In genomic region chr1:169155484-169156459, GRCm38 (mm10) we compare ENCODE assay signal across 13 mouse cellular contexts.
DNase-seq lines count a peak whose midpoint lies in the region; ATAC-seq and TF ChIP-seq lines count a peak whose summit lies in the region.
"Had no signal": no experiment of that assay in that cellular context is flagged by ENCODE, and none has a peak within 500 bp of the region (broad histone marks: within the 10 kb centered on the region; RNA-seq: fewer than 3 reads in every experiment).

No protein-coding gene starts in this region.

- WGBS in kidney, postnatal 0 days, result 36% methylated on average over 14 of the region's 14 CpGs

- no peaks in the 10 kb centered on the region for H3K27me3 ChIP-seq in kidney, postnatal 0 days (ENCODE audit: insufficient read depth, low read length)
- H3K27me3 ChIP-seq: CH12.LX; liver, embryonic 12.5 days had no signal

- intact Hi-C loops in left cerebral cortex, postnatal 10 days (cut with DNase I), result no loop called here
- intact Hi-C loops in gastrocnemius, adult 2 months (cut with DNase I), result no loop called here

- peaks cover 6% of the 10 kb centered on the region; the same call in 1 of the 2 replicates for H3K4me1 ChIP-seq in kidney, postnatal 0 days (replicated peaks; ENCODE audit: insufficient read depth, low read length)
- H3K4me1 ChIP-seq: liver, embryonic 12.5 days had no signal

- peak overlapping the region; percentile 25; the same call in 1 of the 2 replicates for H3K27ac ChIP-seq in kidney, postnatal 0 days
- no peak overlapping the region for H3K27ac ChIP-seq in gastrocnemius, adult 2 months
- H3K27ac ChIP-seq: liver, embryonic 12.5 days; stomach, postnatal 0 days had no signal

- no peaks in the 10 kb centered on the region for H3K36me3 ChIP-seq in kidney, postnatal 0 days (ENCODE audit: insufficient read depth, low read length)
- H3K36me3 ChIP-seq: liver, embryonic 12.5 days had no signal

- ATAC-seq in kidney, postnatal 0 days (replicated peaks; ENCODE audit: low FRiP score, low read depth), result no peak; the same call in 1 of the 2 replicates
- no peak for ATAC-seq in inflammation-experienced regulatory T-cells, adult 6 months
- ATAC-seq: liver, embryonic 12.5 days had no signal

- no peaks in the 10 kb centered on the region for H3K9me3 ChIP-seq in kidney, postnatal 0 days (replicated peaks; ENCODE audit: low read length)
- H3K9me3 ChIP-seq: liver, embryonic 12.5 days had no signal

- no peak overlapping the region for H3K4me2 ChIP-seq in kidney, postnatal 0 days (ENCODE audit: low read length)
- H3K4me2 ChIP-seq: liver, embryonic 12.5 days had no signal

- DNase-seq in kidney, postnatal 0 days (ENCODE audit: low spot score), result peak; percentile 81
- DNase-seq in kidney, adult 18-20 months, result no peak
- DNase-seq in frontal cortex, postnatal 25 days (ENCODE audit: low spot score in 2 of 2), result peak; percentile 15 to 31
- DNase-seq in left cerebral cortex, postnatal 10 days (ENCODE audit: extremely low spot score in 1 of 2, low spot score in 2 of 2), result peak; percentile 34 to 74
- peak; percentile 21 for DNase-seq in right cerebral cortex, postnatal 4 days
- DNase-seq in thymus, postnatal 14 days, result no peak
- DNase-seq in gastrocnemius, adult 2 months, result no peak
- DNase-seq: heart, postnatal 36 days; kidney, adult 11 months had no signal

- H3K4me3 ChIP-seq in kidney, postnatal 0 days (replicated peaks; ENCODE audit: low read depth, low read length), result no peak overlapping the region
- no peak overlapping the region for H3K4me3 ChIP-seq in gastrocnemius, adult 2 months
- H3K4me3 ChIP-seq: liver, embryonic 12.5 days had no signal

- no peak overlapping the region for H3K9ac ChIP-seq in kidney, postnatal 0 days (ENCODE audit: low read depth, low read length)
- H3K9ac ChIP-seq: liver, embryonic 12.5 days had no signal

- TF ChIP-seq CTCF in kidney, postnatal 0 days (IDR thresholded peaks at IDR 0.05; ENCODE audit: low read depth), result no peak
- no peak for TF ChIP-seq CTCF in gastrocnemius, adult 2 months (IDR thresholded peaks at IDR 0.05)

Comparison
In these comparisons a context has a peak if more than half of its experiments do, and no peak if none do; other contexts are left out.
1. DNase-seq: peak in kidney, postnatal 0 days (single experiment), frontal cortex, postnatal 25 days (2 of 2), left cerebral cortex, postnatal 10 days (2 of 2) and right cerebral cortex, postnatal 4 days (single experiment); none in kidney, adult 18-20 months (single experiment), thymus, postnatal 14 days (single experiment) and gastrocnemius, adult 2 months (single experiment).